Mouse (Mus musculus) embryonic facial prominence, embryonic 14.5 days (tissue): ENCODE measurements at regions not wholly inside any gene's neighbourhood (a gene's known extent, or its start where the extent isn't known, plus 50 kb on each side); places are given as distances from the start of the nearest gene placed in this dataset.

Experiments
- ATAC-seq: fragments of 200-750 bp; cut with Nextera tagmentation; 2 replicates; pipeline ENCODE4 v1.8.0; 2017; ENCODE audit warnings: low read depth, moderate number of reproducible peaks, moderate TSS enrichment
- DNase-seq: peaks from one replicate; pipeline ENCODE4 v3.0.0-alpha.2; 2015; ENCODE audit warnings: low spot score
- H3K27ac ChIP-seq: fragments of 300-500 bp; sonication (generic); replicated peaks from 2 replicates; pipeline ENCODE4 v1.5.1; 2014; ENCODE audit warnings: low read depth, mild to moderate bottlenecking, low read length, moderate library complexity
- H3K27me3 ChIP-seq: fragments of 300-500 bp; sonication (generic); replicated peaks from 2 replicates; pipeline ENCODE4 v1.6.1; 2014; ENCODE audit warnings: low read length; ENCODE audit not compliant: control insufficient read depth, insufficient read depth
- H3K36me3 ChIP-seq: fragments of 300-500 bp; sonication (generic); 2 replicates; pipeline ENCODE4 v1.6.1; 2014; ENCODE audit warnings: low read length, mixed read lengths; ENCODE audit not compliant: control insufficient read depth, insufficient read depth
- H3K4me1 ChIP-seq: fragments of 300-500 bp; sonication (generic); 2 replicates; pipeline ENCODE4 v1.6.1; 2014; ENCODE audit warnings: antibody characterized with exemption, low read length; ENCODE audit not compliant: control insufficient read depth, insufficient read depth
- H3K4me2 ChIP-seq: fragments of 300-500 bp; sonication (generic); 2 replicates; pipeline ENCODE4 v1.6.1; 2014; ENCODE audit warnings: low read depth, mild to moderate bottlenecking, low read length, moderate library complexity, mixed read lengths
- H3K4me3 ChIP-seq: fragments of 300-500 bp; sonication (generic); 2 replicates; pipeline ENCODE4 v1.5.1; 2014; ENCODE audit warnings: low read depth, mild to moderate bottlenecking, low read length
- H3K9ac ChIP-seq: fragments of 300-500 bp; sonication (generic); 2 replicates; pipeline ENCODE4 v1.6.1; 2014; ENCODE audit warnings: low read depth, mild to moderate bottlenecking, low read length, moderate library complexity, mixed read lengths
- H3K9me3 ChIP-seq: fragments of 300-500 bp; sonication (generic); 2 replicates; pipeline ENCODE4 v1.6.1; 2016; ENCODE audit warnings: low read length; ENCODE audit not compliant: control insufficient read depth
- WGBS: fragments of 180-500 bp; shearing (Covaris S2); extraction: QIAGEN DNeasy Blood & Tissue Kit; methylation state at CpG from one replicate; pipeline ENCODE4 v1.1.7; 2014; 5-methylcytosine and 5-hydroxymethylcytosine counted together

- H3K27ac ChIP-seq, result no peak overlapping the region
- DNase-seq, result no peak
- H3K4me1 ChIP-seq, result no peaks in the 10 kb centered on the region
- WGBS, result 90% methylated on average over 5 of the region's 5 CpGs
- no peak overlapping the region for H3K4me3 ChIP-seq
- no peaks in the 10 kb centered on the region for H3K27me3 ChIP-seq
- no peak overlapping the region for H3K9ac ChIP-seq
- no peak for ATAC-seq
- H3K36me3 ChIP-seq, result no peaks in the 10 kb centered on the region
- H3K4me2 ChIP-seq, result no peak overlapping the region
- peaks cover 11% of the 10 kb centered on the region for H3K9me3 ChIP-seq
Measured at GRCm38 (mm10) chr15:88091390-88091789, 508.7 kb upstream of the Zdhhc25 start.

- no peak overlapping the region for H3K27ac ChIP-seq
- no peaks in the 10 kb centered on the region for H3K4me1 ChIP-seq
- H3K4me2 ChIP-seq, result no peak overlapping the region
- DNase-seq, result peak; percentile 9
- ATAC-seq, result no peak
- no peaks in the 10 kb centered on the region for H3K36me3 ChIP-seq
- H3K4me3 ChIP-seq, result no peak overlapping the region
- 52% methylated on average over 5 of the region's 5 CpGs for WGBS
- no peaks in the 10 kb centered on the region for H3K9me3 ChIP-seq
- no peaks in the 10 kb centered on the region for H3K27me3 ChIP-seq
- H3K9ac ChIP-seq, result no peak overlapping the region
Measured at GRCm38 (mm10) chr15:88120376-88120775, 479.7 kb upstream of the Zdhhc25 start.

GRCm38 (mm10) chr15:88123907-88124523, 476.1 kb upstream of the Zdhhc25 start:
- WGBS, result 84% methylated on average over 24 of the region's 24 CpGs
- Histone ChIP-seq H3K27me3 (no peaks in the 10 kb centered on the region), H3K4me1 (no peaks in the 10 kb centered on the region), H3K9ac (no peak overlapping the region), H3K27ac (no peak overlapping the region), H3K4me2 (no peak overlapping the region), H3K4me3 (no peak overlapping the region), H3K9me3 (no peaks in the 10 kb centered on the region), H3K36me3 (no peaks in the 10 kb centered on the region)
- ATAC-seq, result no peak
- no peak for DNase-seq

- no peak for ATAC-seq
- Histone ChIP-seq H3K4me2 (no peak overlapping the region), H3K27me3 (no peaks in the 10 kb centered on the region), H3K9ac (no peak overlapping the region), H3K4me1 (no peaks in the 10 kb centered on the region), H3K27ac (no peak overlapping the region), H3K36me3 (no peaks in the 10 kb centered on the region), H3K4me3 (no peak overlapping the region), H3K9me3 (no peaks in the 10 kb centered on the region)
- DNase-seq, result peak; percentile 2
- 42% methylated on average over 7 of the region's 7 CpGs for WGBS
Measured at GRCm38 (mm10) chr15:88146118-88146517, 454.0 kb upstream of the Zdhhc25 start.

- DNase-seq (no peak), ATAC-seq (no peak)
- no peak overlapping the region for H3K4me3 ChIP-seq
- no peak overlapping the region for H3K9ac ChIP-seq
- H3K36me3 ChIP-seq, result no peaks in the 10 kb centered on the region
- no peaks in the 10 kb centered on the region for H3K4me1 ChIP-seq
- no peak overlapping the region for H3K4me2 ChIP-seq
- no peaks in the 10 kb centered on the region for H3K27me3 ChIP-seq
- H3K27ac ChIP-seq, result no peak overlapping the region
- H3K9me3 ChIP-seq, result no peaks in the 10 kb centered on the region
- WGBS, result 66% methylated on average over 6 of the region's 6 CpGs
Measured at GRCm38 (mm10) chr15:88151199-88151598, 448.9 kb upstream of the Zdhhc25 start.

- no peak for DNase-seq
- no peak overlapping the region for H3K4me3 ChIP-seq
- WGBS, result 76% methylated on average over 2 of the region's 2 CpGs
Measured at GRCm38 (mm10) chr15:88159618-88160170, 440.4 kb upstream of the Zdhhc25 start.

GRCm38 (mm10) chr15:88160291-88160690, 439.8 kb upstream of the Zdhhc25 start:
- ATAC-seq, result no peak
- no peak overlapping the region for H3K4me3 ChIP-seq

More at GRCm38 (mm10) chr15:88159618-88160170, 440.4 kb upstream of the Zdhhc25 start:
- ATAC-seq, result no peak
- H3K36me3 ChIP-seq, result no peaks in the 10 kb centered on the region
- no peak overlapping the region for H3K27ac ChIP-seq
- no peak overlapping the region for H3K9ac ChIP-seq
- no peaks in the 10 kb centered on the region for H3K4me1 ChIP-seq
- no peak overlapping the region for H3K4me2 ChIP-seq
- no peaks in the 10 kb centered on the region for H3K9me3 ChIP-seq
- no peaks in the 10 kb centered on the region for H3K27me3 ChIP-seq

GRCm38 (mm10) chr15:88163438-88163837, 436.7 kb upstream of the Zdhhc25 start:
- ATAC-seq, result no peak
- H3K4me2 ChIP-seq, result no peak overlapping the region
- no peak overlapping the region for H3K27ac ChIP-seq
- no peak for DNase-seq
- no peaks in the 10 kb centered on the region for H3K27me3 ChIP-seq
- no peaks in the 10 kb centered on the region for H3K9me3 ChIP-seq
- H3K36me3 ChIP-seq, result no peaks in the 10 kb centered on the region
- 74% methylated on average over 3 of the region's 3 CpGs for WGBS
- no peak overlapping the region for H3K4me3 ChIP-seq
- H3K9ac ChIP-seq, result no peak overlapping the region
- no peaks in the 10 kb centered on the region for H3K4me1 ChIP-seq

More at GRCm38 (mm10) chr15:88160291-88160690, 439.8 kb upstream of the Zdhhc25 start:
- 89% methylated on average over 4 of the region's 4 CpGs for WGBS
- no peaks in the 10 kb centered on the region for H3K4me1 ChIP-seq
- H3K27me3 ChIP-seq, result no peaks in the 10 kb centered on the region
- H3K9me3 ChIP-seq, result no peaks in the 10 kb centered on the region
- no peaks in the 10 kb centered on the region for H3K36me3 ChIP-seq
- DNase-seq, result no peak
- no peak overlapping the region for H3K4me2 ChIP-seq
- H3K27ac ChIP-seq, result no peak overlapping the region
- H3K9ac ChIP-seq, result no peak overlapping the region

GRCm38 (mm10) chr15:88174326-88174725, 425.8 kb upstream of the Zdhhc25 start:
- Histone ChIP-seq H3K36me3 (no peaks in the 10 kb centered on the region), H3K4me2 (no peak overlapping the region), H3K9ac (no peak overlapping the region), H3K27ac (no peak overlapping the region), H3K9me3 (no peaks in the 10 kb centered on the region), H3K27me3 (no peaks in the 10 kb centered on the region), H3K4me1 (no peaks in the 10 kb centered on the region), H3K4me3 (no peak overlapping the region)
- WGBS, result 28% methylated on average over 3 of the region's 3 CpGs
- no peak for ATAC-seq
- peak; percentile 68 for DNase-seq
